Mouse (Mus musculus) liver, adult (tissue): ENCODE measurements around the gene Tom1l2.
A peak's percentile ranks its signal among the peaks of the same experiment; 100 is the strongest.

Experiments used
- GATA4 ChIP-seq: IDR thresholded peaks from 2 replicates; pipeline ENCODE4 v1.6.1; 2014; ENCODE audit warnings: mild to moderate bottlenecking, low read length; ENCODE audit not compliant: insufficient replicate concordance

Tom1l2 gene

DNA sequence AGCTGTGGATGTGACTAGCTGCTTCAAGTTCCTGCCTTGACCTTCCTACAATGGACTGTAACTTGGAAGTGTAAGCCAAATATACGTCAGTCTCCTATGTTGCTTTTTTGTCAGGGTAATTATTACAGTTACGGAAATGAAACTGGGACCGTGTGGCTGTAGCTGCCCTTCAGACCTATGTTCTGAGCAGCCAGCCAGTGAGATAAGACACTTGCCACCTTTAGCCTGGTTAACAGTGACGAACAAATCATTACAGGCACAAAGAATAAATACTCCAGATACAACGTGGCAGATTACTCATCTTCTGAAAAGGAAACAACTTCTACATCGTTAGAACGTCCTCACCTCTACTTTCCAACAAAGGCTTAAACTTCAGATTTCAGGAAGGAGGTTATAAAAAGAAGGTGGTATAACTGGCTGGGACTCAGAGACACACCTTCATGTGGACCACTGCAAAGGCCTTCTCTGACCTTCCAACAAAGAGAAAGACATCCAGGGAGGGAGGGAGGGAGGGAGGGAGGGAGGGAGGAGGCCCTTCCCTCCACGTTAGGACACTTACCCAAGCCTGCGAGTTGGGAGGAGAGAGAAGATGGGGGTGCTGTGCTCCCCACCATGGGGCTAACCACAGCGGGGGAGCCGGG lies 108.1 kb downstream of the Tom1l2 start:
- TF ChIP-seq GATA4: peak; percentile 86

DNA sequence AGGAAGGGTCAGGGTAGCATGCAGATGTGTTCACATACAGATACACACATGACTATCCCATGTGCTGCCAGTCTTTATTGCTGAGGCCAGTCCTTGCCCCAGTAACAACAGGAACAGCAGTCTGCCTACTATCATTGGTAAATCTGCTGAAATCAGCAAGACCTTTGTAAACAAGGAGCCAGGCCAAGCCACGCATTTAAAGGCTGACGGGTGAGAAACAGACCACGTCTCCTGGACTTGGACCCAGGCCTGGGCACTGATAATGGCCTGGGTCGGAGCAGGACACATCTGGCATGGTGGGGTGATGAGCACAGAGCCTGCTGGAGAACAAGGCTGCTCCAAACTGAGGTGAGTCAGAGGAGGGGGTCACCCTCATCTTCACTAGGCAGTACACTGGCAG lies 112.2 kb downstream of the Tom1l2 start:
- peak; percentile 92; the same call in 1 of the 2 replicates for TF ChIP-seq GATA4

DNA sequence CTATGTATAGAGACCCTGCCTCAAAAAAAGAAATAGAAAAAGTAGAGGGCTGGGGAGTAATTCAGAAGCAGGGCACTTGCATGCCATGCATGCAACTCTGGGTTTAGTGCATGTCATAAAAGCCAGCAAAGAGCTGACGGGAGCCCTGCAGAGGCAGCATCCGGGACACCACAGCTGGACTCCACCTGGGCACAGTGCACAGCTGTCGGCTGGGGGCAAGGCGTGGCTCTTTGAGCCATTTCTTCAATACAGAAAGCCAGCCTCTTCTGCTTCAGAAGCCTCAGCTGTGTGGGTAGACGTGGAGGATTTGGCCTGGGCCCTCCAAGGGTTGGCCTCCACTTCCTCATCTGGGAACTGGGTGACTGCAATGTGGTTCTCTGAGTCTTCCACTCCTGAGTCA lies 117.4 kb downstream of the Tom1l2 start:
- TF ChIP-seq GATA4: no peak

DNA sequence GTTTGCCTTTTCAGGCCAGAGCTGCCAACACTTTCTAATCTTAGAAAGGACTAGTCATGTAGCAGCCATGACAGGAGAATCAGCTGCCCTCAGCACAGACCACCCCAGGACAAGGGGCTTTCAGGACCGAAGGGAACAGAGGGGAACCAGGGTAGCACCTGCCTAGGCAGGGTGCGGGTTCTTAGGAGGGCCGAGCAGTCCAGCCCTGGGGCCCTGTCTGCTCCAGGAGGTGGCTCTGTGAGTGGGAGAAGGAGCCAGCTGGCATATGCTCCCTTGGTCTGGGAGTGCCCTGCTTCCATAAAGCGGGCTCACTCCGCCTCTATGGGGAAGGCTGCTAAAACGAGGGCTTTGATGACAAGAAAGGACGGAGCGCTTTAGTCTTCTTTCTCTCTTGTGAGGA lies 119.5 kb downstream of the Tom1l2 start:
- TF ChIP-seq GATA4: no peak

DNA sequence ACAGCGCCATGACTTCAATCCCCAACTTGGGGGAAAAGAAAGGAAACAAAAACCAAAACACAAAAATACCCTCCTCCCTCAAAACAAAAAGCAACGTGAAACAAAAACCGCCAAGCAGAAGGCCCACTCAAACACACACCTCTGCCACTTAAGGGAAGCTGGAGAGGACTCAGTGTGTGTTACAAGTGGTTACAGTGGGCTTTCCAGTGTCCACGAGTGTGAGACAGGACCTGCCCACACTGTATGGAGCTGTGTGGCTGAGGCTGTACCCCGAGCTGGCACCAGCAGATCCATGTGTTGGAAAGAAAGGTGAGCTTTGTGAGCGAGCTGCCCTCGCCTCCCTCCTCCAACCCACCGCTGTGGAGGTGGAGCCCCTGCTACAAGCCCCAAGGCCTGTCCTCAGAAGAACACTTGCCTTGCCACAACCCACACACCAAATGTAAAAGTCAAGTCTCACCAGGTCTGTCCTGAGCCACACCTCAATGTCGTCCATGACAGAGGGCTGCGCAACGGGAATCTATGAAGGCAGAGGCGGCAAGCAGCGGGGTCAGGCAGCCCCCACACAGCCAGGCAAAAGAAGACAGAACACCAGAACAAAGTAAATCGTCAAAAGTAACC lies 120.2 kb downstream of the Tom1l2 start:
- TF ChIP-seq GATA4: no peak

DNA sequence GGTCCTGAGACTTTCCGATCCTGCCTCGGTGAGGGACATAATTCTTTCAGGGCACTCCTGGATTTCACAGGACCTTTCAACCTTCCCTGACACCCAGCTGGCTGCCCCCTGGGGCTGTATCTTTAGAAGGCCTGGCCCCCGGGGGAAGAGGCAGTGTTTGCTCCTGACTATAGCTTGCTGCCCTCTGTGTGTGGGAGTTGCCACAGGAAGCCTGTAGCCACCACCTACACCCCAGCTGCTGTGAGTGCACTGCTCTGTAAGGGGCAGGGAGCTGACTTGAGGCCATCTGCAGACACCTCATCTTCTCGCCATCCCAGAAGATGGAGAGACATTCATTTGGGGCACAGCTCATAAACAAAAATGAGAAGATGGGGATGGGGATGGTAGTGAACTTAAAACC lies 120.8 kb downstream of the Tom1l2 start:
- no peak for TF ChIP-seq GATA4

DNA sequence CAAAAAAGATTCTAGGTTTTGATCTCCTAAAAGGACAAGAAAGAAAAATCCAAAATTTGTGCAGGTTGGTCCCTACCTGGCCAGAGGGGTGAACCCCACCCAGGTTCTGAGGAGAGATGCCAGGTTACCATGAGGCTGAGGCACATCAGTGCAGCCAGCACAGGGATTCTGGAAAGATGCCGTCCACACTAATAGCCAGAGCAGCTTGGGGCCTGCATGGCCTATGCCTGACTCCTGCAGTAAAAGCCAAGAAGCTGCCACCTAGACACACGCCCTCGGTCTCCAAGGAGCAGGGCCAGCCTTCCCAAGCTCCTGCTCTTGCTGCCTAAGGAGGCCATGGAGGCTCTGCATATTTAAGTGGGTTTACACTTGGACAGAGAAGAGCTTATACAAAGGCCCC lies 121.4 kb downstream of the Tom1l2 start:
- TF ChIP-seq GATA4: no peak

DNA sequence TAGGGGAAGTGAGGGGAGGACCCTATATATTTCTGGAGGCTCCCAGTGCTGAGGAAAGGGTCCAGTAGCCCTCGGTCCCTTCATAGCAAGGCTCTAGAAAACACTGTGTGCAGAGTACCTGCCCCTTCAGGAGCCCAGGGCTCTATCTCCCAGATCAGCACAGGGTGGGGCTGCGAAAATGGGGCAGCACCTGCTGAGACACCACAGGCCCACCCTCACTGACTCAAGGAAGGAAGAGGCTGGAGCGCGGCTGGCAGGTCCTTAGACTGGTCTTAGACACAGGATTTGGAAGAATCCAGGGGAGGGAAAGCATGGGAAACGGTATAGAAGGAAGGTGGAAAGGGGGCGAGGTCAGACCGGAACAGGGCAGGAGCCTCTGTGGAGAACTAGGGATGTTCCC lies 122.2 kb downstream of the Tom1l2 start:
- no peak for TF ChIP-seq GATA4

DNA sequence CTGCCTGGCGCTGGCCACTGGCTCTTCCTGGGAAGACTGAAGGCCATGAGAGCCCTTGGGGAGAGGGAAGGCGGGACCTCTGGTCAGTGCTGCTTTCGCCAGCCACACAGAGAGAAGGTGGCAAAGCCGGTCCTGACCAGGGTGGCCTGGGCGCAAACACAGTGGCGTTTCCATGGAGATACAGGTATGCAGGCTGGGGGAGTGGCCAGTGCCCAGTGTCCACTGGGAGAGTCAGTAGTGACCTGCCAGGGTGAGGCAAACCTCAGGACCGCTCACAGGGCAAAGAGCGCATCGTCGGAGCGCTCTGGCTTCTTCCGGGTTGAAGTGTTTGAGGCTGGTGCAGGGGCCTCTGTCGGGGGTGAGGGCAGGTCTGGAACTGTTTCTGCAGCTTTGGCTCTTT lies 122.9 kb downstream of the Tom1l2 start:
- no peak for TF ChIP-seq GATA4

DNA sequence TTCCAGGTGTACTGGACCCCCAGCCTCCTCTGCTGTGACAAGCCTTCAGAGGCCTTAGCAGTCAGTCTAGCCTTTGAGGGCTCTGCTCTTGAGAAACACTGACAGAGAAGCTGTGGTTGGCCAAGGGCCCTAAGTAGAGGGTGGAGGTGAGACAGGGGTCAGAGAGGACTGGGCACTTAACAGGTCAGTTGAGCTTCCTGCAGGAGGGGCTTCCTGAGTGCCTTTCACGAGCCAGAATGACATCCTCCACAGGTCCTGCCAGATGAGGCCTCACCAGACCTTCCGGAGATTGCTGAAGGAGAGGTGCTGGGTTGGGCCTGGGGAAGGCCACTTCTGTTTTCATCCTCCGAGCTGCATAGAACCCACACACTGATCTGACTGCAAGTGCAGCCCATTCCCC lies 124.2 kb downstream of the Tom1l2 start:
- TF ChIP-seq GATA4: no peak

DNA sequence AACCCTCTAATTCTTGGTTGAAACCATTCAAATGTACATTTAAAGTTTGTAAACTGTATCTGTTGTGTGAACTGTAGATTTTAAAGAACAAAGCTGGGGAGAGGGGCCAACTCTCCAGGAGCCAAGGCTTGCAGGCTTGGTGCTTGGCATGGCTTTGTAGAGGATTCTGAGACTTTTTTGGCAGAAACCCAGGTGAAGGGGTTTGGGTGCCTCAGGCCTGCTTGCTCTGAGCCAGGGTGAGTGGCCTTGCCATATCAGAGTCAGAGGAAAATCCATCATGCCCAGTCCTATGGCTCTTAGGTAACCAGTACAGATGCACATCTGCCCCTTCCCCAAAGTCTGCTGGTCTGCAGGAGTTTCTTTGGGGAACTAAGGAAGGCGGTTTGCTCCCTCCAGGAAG lies 126.8 kb downstream of the Tom1l2 start:
- no peak for TF ChIP-seq GATA4

DNA sequence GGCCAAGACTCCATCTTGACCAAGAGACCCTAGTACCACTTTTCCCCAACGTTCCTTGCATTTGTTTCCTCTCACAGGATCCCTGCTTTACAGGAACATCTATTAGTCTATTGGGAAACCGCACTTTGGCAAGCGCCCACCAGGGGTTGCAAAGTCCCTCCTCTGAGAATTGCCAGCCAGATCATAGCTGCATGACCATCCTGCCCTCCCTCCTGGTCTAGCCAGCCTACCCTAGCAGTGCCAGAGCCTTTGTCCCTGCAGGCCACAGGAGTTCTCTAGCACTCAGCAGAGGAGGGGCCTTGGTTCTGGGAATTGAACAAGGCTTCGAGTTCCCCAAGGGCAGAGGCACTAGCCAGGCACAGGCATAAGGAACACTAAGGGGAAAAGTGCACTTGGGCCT lies 128.0 kb downstream of the Tom1l2 start:
- no peak for TF ChIP-seq GATA4

DNA sequence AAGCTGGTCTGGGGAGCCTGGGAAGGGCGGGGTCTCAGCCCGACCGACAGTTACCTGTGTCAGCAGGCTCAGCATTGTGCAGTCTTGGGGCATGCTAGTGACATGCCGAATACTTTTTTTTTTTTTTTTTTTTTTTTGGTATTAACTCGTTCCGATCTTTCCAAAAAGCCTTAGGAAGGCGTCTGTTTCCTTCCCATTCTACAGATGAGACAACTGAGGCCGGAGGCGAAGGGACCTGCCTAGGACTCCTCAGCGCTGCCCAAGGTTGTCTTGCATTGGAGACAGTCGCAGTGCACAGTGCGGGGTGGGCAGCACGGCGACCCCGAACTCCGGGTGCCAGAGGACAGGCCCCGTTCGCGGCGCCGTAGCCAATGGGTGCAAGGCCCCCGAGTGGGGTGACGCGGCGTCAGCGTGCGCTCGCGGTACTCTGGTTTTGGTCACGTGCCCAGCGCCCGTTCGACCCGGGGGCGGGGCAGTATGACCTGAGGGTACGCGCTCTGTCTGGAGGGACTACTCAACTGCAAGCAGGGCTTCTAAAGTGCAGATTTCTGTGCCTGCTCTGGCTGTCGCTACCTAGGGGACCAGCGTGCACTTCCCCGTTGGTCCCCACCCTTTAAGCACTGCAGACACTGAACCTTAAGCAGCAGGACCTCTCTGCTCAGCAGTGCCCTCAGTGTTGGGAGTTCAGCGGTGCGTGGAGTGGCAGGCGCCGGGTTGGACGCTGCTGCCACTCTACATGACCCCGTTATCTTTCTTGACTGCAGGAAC lies 130.1 kb downstream of the Tom1l2 start, which contains the start of gene Srebf1:
Gene Srebf1, minus strand, starts transcription at position 113 of the 768 bp plus-strand sequence.
- TF ChIP-seq GATA4: peak; percentile 19; the same call in 1 of the 2 replicates

DNA sequence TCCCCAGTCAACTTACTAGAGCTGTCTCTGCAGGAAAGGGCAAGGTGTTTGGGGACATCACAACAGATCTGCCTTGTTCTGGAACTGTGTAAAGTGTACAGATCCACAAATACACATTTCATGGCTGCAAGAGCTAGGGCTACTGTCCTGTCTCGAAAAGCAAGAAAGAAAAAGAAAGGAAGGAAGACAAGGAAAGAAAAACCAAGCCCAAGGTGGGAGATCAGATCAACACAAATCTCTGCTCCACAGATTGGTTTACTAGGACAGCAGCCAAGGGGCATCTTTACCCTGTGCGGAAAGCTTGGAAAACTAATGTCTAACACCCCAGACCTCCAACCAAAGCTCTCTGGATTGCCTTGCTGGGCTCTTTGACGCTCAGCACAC lies 130.6 kb downstream of the Tom1l2 start:
- no peak for TF ChIP-seq GATA4

DNA sequence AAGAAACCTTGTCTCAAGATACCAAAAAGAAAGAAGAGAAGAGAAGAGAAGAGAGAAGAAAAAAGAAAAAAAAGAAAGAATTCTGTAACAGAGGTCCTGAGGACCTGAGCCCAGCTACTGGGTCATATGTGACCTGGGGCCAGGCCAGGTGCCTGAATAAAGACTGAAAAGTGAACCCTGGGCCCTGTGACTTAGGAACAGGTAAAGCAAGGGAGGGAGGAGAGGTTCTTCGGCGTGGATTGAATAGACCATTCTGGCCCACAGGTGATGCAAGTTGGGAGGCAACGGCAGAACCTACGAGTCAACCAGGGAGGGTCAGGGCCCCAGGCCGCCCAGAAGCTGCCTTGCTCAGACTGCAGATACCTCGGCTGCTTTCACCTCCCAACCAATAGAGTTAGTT lies 131.3 kb downstream of the Tom1l2 start:
- no peak for TF ChIP-seq GATA4

DNA sequence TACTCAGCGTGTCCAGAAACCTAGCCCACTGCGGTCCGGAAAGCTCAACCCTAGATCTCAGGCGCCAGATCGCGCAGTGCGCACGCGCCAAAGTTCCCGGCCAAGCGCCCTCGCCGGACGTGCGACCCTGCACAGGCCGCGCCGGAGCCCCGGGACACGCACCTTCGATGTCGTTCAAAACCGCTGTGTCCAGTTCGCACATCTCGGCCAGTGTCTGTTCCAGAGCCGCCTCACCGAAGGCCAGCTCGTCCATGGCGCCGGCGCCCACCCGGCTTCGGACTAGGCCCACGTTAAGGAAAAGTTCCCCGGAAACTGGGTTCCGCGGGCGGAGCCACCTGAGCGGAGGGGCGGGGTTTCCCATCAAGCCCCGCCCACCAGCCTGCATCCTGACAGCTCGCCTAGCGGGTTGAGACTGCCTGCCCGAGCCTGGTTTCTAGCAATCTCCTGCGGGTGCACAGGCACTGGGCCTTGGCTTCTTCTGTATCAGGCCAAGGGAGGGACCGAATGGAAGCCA lies 132.4 kb downstream of the Tom1l2 start:
- no peak for TF ChIP-seq GATA4
